Mouse (Mus musculus): Measurements from ENCODE around the gene Sptssa. TPM values are rescaled to one million over a fixed set of nuclear protein-coding genes. Genes with fewer than 3 reads are reported as not detected.

Sptssa gene
- polyA plus RNA-seq, 1 experiment from 2014 or later, result 235 TPM

- no peaks in the 10 kb centered on the region for H3K9me3 ChIP-seq (replicated peaks; ENCODE audit: low read length)
- H3K27ac ChIP-seq, result no peak overlapping the region
- no peak overlapping the region for H3K4me3 ChIP-seq (replicated peaks; ENCODE audit: low read depth, low read length)
- ATAC-seq (replicated peaks; ENCODE audit: low FRiP score, low read depth) (no peak), DNase-seq (ENCODE audit: low spot score) (no peak)
- no peak for TF ChIP-seq CTCF (IDR thresholded peaks at IDR 0.05; ENCODE audit: low read depth)
- no peaks in the 10 kb centered on the region for H3K36me3 ChIP-seq (ENCODE audit: insufficient read depth, low read length)
- peak overlapping the region; percentile 63 for H3K4me2 ChIP-seq (ENCODE audit: low read length)
- no peaks in the 10 kb centered on the region for H3K27me3 ChIP-seq (ENCODE audit: insufficient read depth, low read length)
- H3K4me1 ChIP-seq (replicated peaks; ENCODE audit: insufficient read depth, low read length), result peaks cover 16% of the 10 kb centered on the region; the same call in 1 of the 2 replicates
- WGBS, result 56% methylated on average over 2 of the region's 2 CpGs
- H3K9ac ChIP-seq (ENCODE audit: low read depth, low read length), result no peak overlapping the region
Observed at GRCm38 (mm10) chr12:54657226-54657625, 853 bp upstream of the Sptssa start.

GRCm38 (mm10) chr12:54656039-54656395, 356 bp downstream of the Sptssa start:
- TF ChIP-seq CTCF (IDR thresholded peaks at IDR 0.05; ENCODE audit: low read depth), result no peak
- peak overlapping the region; percentile 63 for H3K4me2 ChIP-seq (ENCODE audit: low read length)
- H3K27me3 ChIP-seq (ENCODE audit: insufficient read depth, low read length), result no peaks in the 10 kb centered on the region
- no peaks in the 10 kb centered on the region for H3K36me3 ChIP-seq (ENCODE audit: insufficient read depth, low read length)
- peak overlapping the region; percentile 90 for H3K27ac ChIP-seq
- peak overlapping the region; percentile 77 for H3K4me3 ChIP-seq (replicated peaks; ENCODE audit: low read depth, low read length)
- H3K9me3 ChIP-seq (replicated peaks; ENCODE audit: low read length), result no peaks in the 10 kb centered on the region
- peak overlapping the region; percentile 88 for H3K9ac ChIP-seq (ENCODE audit: low read depth, low read length)
- WGBS, result under 1% methylated on average over 18 of the region's 22 CpGs
- DNase-seq (ENCODE audit: low spot score), result peak; percentile 67
- peaks cover 16% of the 10 kb centered on the region; the same call in 1 of the 2 replicates for H3K4me1 ChIP-seq (replicated peaks; ENCODE audit: insufficient read depth, low read length)
- no peak for ATAC-seq (replicated peaks; ENCODE audit: low FRiP score, low read depth)

DNA sequence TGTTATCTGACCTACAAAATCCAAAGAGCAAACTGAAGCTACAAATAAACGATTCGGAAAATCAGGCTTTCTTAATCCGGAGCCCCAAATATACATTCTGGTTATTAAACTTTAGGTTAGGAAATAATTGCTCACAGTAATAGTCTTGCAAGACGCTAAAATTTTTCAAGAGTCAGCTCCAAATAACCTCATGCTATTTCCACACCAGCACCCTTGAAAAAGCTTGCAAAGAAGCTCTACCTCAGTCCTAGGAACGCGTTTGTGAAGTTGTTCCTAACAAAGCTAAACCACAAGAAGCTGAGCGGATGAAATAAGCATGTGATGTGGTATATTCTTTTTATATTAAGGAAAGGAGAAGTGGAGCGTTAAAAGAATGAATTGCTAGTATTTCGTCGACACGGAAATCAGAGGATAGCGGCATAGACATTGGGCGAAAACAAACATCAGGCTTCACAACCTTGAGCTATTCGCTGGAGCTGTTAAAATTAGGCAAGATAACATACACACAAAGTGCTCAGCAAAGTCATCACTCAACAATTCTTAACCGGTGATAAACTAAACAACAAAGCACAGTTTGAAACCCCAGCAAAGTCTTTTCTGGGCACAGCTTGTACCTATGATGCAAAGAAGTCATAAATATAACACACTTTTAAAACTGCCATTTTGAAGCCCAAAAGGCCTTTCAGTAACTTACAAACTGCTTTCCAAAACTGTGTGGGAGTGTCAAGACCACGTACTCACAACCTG, 908 bp downstream of the Sptssa start:
- Histone ChIP-seq H3K4me3 (replicated peaks; ENCODE audit: low read depth, low read length) (peak overlapping the region; percentile 77), H3K4me1 (replicated peaks; ENCODE audit: insufficient read depth, low read length) (peaks cover 16% of the 10 kb centered on the region; the same call in 1 of the 2 replicates), H3K36me3 (ENCODE audit: insufficient read depth, low read length) (no peaks in the 10 kb centered on the region), H3K27ac (peak overlapping the region; percentile 90), H3K9ac (ENCODE audit: low read depth, low read length) (peak overlapping the region; percentile 88), H3K4me2 (ENCODE audit: low read length) (peak overlapping the region; percentile 63), H3K9me3 (replicated peaks; ENCODE audit: low read length) (no peaks in the 10 kb centered on the region), H3K27me3 (ENCODE audit: insufficient read depth, low read length) (no peaks in the 10 kb centered on the region)
- ATAC-seq (replicated peaks; ENCODE audit: low FRiP score, low read depth) (no peak), DNase-seq (ENCODE audit: low spot score) (peak; percentile 37)
- no peak for TF ChIP-seq CTCF (IDR thresholded peaks at IDR 0.05; ENCODE audit: low read depth)
- 16% methylated on average over 16 of the region's 16 CpGs for WGBS

- Histone ChIP-seq H3K4me3 (replicated peaks; ENCODE audit: low read depth, low read length) (peak overlapping the region; percentile 77; the same call in 1 of the 2 replicates), H3K9ac (ENCODE audit: low read depth, low read length) (no peak overlapping the region), H3K9me3 (replicated peaks; ENCODE audit: low read length) (no peaks in the 10 kb centered on the region), H3K27me3 (ENCODE audit: insufficient read depth, low read length) (no peaks in the 10 kb centered on the region), H3K4me2 (ENCODE audit: low read length) (peak overlapping the region; percentile 63), H3K36me3 (ENCODE audit: insufficient read depth, low read length) (no peaks in the 10 kb centered on the region), H3K27ac (no peak overlapping the region), H3K4me1 (replicated peaks; ENCODE audit: insufficient read depth, low read length) (peaks cover 16% of the 10 kb centered on the region; the same call in 1 of the 2 replicates)
- no peak for ATAC-seq (replicated peaks; ENCODE audit: low FRiP score, low read depth)
- no peak for DNase-seq (ENCODE audit: low spot score)
- no peak for TF ChIP-seq CTCF (IDR thresholded peaks at IDR 0.05; ENCODE audit: low read depth)
- WGBS, result 88% methylated on average over 1 of the region's 1 CpGs
Observed at GRCm38 (mm10) chr12:54654741-54655140, 1.6 kb downstream of the Sptssa start.

DNA sequence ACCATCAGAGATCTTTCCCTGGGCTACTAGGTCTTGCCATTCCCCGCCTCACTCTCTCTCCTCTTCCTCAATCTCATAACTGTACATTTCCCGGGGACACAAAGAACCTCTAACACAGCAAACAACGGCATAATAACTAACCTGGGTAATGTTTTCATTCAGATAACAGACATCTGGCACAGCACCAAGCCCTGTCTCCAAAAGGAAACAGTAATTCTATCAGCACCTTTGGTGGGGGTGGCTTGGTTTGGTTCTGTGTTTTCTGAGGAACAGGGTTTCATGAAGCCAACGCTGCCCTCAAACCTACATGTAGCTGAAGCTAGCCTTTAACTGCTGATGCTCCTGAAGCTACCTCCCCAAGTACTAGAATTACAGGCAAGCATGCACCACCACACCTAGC, 2.2 kb downstream of the Sptssa start:
- Histone ChIP-seq H3K9ac (ENCODE audit: low read depth, low read length) (no peak overlapping the region), H3K27ac (no peak overlapping the region), H3K4me3 (replicated peaks; ENCODE audit: low read depth, low read length) (no peak overlapping the region), H3K4me1 (replicated peaks; ENCODE audit: insufficient read depth, low read length) (peaks cover 16% of the 10 kb centered on the region; the same call in 1 of the 2 replicates), H3K27me3 (ENCODE audit: insufficient read depth, low read length) (no peaks in the 10 kb centered on the region), H3K36me3 (ENCODE audit: insufficient read depth, low read length) (no peaks in the 10 kb centered on the region), H3K4me2 (ENCODE audit: low read length) (peak overlapping the region; percentile 63), H3K9me3 (replicated peaks; ENCODE audit: low read length) (no peaks in the 10 kb centered on the region)
- WGBS, result 46% methylated on average over 4 of the region's 4 CpGs
- DNase-seq (ENCODE audit: low spot score) (no peak), ATAC-seq (replicated peaks; ENCODE audit: low FRiP score, low read depth) (no peak)
- TF ChIP-seq CTCF (IDR thresholded peaks at IDR 0.05; ENCODE audit: low read depth), result no peak

GRCm38 (mm10) chr12:54652346-54652745, 4.0 kb downstream of the Sptssa start:
- peaks cover 16% of the 10 kb centered on the region; the same call in 1 of the 2 replicates for H3K4me1 ChIP-seq (replicated peaks; ENCODE audit: insufficient read depth, low read length)
- ATAC-seq (replicated peaks; ENCODE audit: low FRiP score, low read depth) (no peak), DNase-seq (ENCODE audit: low spot score) (no peak)
- H3K9ac ChIP-seq (ENCODE audit: low read depth, low read length), result no peak overlapping the region
- no peaks in the 10 kb centered on the region for H3K9me3 ChIP-seq (replicated peaks; ENCODE audit: low read length)
- whole genome bisulfite sequencing, result 76% methylated on average over 12 of the region's 12 CpGs
- no peak for TF ChIP-seq CTCF (IDR thresholded peaks at IDR 0.05; ENCODE audit: low read depth)
- no peaks in the 10 kb centered on the region for H3K27me3 ChIP-seq (ENCODE audit: insufficient read depth, low read length)
- H3K4me3 ChIP-seq (replicated peaks; ENCODE audit: low read depth, low read length), result no peak overlapping the region
- 0 out of 2 replicates have a peak overlapping the region, but pooled peaks have one; percentile 31 for H3K27ac ChIP-seq
- no peak overlapping the region; the same call in 1 of the 2 replicates for H3K4me2 ChIP-seq (ENCODE audit: low read length)
- H3K36me3 ChIP-seq (ENCODE audit: insufficient read depth, low read length), result no peaks in the 10 kb centered on the region
